Mouse (Mus musculus) spleen, adult 12 weeks (tissue): ENCODE measurements around the gene Ccdc65.

Experiments used
- DNase-seq: peaks from one replicate; pipeline ENCODE4 v3.0.0; 2022; ENCODE audit warnings: low spot score

The Ccdc65 gene

DNA sequence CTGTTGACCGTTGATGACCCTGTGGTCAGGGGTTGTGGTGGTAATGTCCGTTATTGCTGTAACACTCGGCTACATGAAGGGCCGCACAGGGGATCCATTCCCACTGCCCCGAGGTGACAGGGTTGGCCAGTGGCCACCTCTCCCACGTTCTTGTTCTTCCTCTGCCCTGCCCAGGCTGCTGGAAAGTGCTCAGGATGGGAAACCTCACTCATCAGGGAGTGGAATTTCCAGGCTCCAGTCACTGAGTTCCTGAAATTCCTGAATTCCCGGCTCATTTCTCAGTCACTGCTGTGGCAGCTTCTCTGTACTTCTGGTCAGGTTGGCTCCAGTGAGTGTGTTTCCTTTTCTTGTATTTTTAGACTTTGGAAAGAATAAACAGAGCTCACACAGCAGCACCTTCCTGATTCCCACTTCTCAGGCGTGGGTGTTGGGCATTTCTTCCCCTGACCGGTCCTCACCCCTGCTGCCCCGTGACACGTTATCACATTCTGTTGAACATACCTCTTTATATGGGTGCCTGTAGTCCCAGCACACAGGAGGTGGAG lies 15.8 kb upstream of the Ccdc65 start:
- no peak for DNase-seq

GRCm38 (mm10) chr15:98695726-98696125 lies 12.3 kb upstream of the Ccdc65 start:
- no peak for DNase-seq

- DNase-seq = no peak
Measured at GRCm38 (mm10) chr15:98696216-98696615, 11.8 kb upstream of the Ccdc65 start.

GRCm38 (mm10) chr15:98699190-98700105 lies 8.6 kb upstream of the Ccdc65 start:
- peak; percentile 67 for DNase-seq

DNA sequence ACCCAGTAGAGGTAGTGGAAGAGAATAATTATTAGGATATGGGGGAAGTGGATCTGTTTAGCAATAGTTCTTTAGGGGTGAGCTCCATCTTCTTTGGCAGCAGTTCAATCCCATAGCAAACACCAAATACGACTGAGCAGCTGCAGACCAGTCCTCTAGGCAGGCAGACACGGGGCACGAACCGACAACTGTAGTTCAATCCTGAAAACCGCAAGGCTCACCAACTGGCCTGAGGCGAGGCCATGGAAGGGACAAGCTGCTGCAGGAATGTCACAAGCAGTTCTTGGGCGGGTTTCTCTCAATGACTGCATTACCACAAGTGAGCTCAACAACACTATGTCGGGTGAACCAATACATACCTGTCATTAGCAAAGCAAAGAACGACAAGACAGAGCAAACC lies 3.7 kb upstream of the Ccdc65 start:
- no peak for DNase-seq

DNA sequence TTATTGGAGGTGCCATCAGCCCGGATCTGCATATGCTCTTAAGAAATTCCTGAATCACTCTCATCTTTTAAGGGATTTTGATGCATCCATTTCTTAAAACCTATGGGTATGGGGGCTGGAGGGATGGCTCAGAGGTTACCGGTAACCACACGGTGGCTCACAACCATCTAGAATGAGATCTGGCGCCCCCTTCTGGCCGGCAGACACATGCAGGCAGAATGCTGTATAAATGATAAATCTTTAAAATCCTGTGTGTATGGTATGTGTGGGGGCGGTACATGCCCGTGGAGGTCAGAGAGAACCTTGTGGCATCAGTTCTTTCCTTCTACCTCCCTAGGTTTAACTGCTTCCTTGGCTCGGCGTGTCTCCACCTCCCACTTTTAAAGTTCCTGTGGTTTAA lies 2.4 kb downstream of the Ccdc65 start:
- DNase-seq = peak; percentile 47

DNA sequence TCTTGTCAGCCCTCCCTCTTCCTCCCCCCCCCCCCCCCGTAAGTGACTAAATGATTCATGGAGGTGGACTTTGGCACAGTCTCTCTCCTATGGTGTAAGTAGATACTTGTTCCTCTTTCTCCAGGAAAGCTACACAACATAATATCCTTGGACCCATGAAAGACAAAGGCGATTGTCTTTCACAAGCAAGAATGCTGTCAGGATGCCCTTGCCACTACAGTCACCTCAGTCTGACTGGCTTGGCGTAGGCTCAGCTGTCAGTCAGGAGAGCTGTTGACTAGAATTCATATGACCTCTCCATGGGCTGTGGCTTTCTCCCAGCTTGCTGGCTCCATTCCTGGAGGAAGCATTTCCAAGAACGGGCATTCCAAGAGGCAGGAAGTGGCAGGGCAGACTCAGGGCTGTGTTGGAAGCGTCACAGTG lies 6.2 kb downstream of the Ccdc65 start:
- no peak for DNase-seq

- DNase-seq = no peak
Measured at GRCm38 (mm10) chr15:98717301-98717700, 9.3 kb downstream of the Ccdc65 start.

DNA sequence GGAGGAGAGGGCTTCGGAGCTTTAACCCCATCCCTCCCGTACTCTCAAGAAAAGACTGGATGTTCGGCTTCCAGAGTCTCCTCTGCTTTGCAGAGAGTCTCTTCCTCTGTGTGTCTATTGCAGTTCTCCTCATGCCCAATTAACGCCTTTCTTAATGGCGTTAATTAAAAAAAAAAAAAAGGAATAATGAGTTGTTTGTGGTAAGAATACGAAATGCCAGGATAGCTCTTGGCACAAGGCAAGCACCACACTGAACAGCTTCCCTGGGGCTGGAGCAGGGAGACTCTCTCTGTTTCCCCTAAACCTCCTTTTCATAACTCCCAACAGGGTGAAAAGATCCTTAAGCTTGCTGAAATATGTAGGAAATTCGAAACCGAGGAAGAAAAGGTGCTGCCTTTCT lies 14.2 kb downstream of the Ccdc65 start:
- no peak for DNase-seq

DNA sequence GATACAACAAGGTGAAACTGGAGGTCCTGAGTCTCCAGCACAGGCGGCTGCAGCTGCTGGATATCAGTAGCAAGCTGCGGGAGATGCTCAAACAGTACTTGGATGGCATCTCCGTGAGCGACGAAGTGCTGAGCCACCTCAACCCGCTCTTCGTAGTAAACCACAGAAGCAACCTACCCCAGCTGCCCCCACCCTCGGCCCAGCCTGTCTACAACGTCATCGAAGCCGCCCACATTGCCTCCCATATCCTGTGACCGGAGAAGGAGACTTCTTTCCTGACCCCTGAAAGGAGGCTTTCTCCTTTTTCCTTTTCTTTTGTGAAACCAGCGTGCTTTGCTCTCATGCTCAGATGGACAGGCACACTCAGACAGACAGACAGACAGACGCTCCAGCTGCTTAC lies 14.8 kb downstream of the Ccdc65 start:
- no peak for DNase-seq

DNA sequence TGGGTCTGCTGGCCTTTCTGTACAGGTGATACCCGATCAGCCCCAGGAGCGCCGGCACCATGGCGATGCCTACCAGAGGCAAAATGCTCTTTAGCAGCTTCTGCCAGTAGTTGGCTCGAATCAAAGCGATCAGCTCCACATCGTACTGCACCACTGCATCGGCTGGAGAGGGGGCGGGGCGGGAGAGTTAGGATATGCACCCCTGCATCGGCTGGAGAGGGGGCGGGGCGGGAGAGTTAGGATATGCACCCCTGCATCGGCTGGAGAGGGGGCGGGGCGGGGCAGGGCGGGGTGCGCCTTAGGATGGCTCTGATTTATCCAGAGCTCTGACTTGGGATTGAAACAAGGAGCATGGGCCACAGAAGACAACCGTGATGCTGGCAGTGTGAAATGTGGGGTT lies 16.4 kb downstream of the Ccdc65 start:
- DNase-seq = no peak

DNA sequence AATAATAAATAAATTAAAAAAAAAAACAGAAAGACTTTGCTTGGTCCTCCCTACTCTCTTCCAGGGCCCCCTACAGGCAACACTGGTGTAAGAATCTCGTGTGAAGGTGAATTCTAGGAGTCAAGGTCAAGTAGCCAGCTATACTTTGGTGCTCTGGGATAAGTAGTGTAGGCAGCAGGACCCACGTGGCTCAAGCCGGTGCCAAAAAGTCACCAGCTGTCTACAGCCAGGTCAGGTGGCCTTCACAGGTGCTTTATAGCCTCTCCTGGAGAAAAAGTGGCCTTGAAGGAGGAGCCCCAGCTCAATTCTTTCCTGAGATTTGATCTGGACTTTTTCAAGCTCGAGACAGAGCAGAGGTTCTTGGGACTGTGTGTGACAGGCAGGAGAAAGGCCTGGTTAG lies 18.1 kb downstream of the Ccdc65 start:
- DNase-seq = no peak

- no peak for DNase-seq
Measured at GRCm38 (mm10) chr15:98726746-98727145, 18.7 kb downstream of the Ccdc65 start.

GRCm38 (mm10) chr15:98727443-98728321 lies 19.7 kb downstream of the Ccdc65 start, which contains the start of gene Fkbp11:
TSS of gene Fkbp11 (minus strand) at chr15:98728198.
- DNase-seq = no peak

GRCm38 (mm10) chr15:98728366-98728765 lies 20.4 kb downstream of the Ccdc65 start:
- no peak for DNase-seq

GRCm38 (mm10) chr15:98729791-98730545 lies 22.0 kb downstream of the Ccdc65 start:
- DNase-seq = no peak

DNA sequence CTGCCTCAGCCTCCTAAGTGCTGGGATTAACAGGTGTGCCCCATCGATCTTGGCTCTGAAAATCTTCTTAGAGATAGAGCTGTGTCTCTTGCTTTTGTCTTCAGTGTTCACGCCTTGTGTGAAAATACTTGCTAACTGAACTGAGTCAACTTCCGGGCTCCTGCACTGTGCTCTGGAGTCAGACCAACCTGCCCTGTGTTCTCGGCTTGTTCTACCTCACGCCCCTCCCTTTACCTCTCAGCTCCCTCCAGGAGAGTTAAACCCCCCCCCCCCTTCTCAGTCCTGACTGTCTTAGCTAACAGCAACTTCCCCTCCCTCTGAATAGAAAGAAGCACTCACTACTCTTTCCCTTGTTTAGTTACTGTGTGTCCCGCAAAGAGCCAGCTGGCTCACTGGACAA lies 22.8 kb downstream of the Ccdc65 start:
- no peak for DNase-seq

DNA sequence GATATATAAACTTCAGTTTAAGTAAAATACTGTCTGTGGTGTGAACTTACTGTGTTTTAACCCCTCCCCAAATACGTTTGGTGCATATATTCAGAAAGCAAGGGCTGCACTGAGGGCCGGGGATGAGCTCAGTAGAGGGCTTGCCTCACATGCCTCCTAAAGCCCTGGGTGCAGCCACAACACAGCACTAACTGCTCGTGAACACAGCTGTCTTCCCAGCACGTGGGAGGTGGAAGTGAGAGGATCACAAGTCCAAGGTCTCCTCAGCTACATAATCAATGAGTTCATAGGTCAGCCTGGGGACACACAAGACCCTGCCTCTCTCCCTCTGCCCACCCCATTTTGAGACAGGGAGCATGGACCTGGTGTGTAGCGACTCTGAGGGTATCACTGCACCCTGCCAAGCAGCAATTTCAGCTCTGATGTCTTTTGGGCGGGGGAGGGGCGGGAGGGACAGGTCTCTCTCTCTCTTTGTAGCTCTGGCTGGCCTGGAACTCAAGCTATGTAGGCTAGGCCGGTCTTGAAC lies 24.1 kb downstream of the Ccdc65 start:
- no peak for DNase-seq

DNA sequence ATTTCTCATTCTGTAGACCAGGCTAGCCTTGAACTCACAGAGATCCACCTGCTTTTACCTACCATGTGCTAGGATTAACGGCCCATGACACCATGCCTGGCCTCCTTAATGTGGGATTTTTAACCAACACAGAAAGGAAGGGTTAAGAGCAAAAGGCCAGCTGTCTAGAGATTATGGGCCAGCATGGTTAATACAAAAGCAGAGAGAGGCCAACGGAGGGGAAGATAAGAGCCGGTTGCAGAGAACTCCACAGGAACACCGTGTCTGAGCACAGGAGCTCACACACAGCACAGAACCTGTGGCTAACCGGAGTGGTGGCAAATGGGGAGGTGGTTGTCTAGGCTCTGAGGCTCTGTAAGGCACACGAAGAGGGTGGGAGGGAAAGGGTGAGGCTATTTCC lies 25.4 kb downstream of the Ccdc65 start:
- no peak for DNase-seq

- DNase-seq = no peak
Measured at GRCm38 (mm10) chr15:98733976-98734566, 26.1 kb downstream of the Ccdc65 start.

GRCm38 (mm10) chr15:98736521-98736920 lies 28.5 kb downstream of the Ccdc65 start:
- DNase-seq = no peak
